Comparison of ENCODE assay signal across 12 mouse cellular contexts in the genomic region with DNA sequence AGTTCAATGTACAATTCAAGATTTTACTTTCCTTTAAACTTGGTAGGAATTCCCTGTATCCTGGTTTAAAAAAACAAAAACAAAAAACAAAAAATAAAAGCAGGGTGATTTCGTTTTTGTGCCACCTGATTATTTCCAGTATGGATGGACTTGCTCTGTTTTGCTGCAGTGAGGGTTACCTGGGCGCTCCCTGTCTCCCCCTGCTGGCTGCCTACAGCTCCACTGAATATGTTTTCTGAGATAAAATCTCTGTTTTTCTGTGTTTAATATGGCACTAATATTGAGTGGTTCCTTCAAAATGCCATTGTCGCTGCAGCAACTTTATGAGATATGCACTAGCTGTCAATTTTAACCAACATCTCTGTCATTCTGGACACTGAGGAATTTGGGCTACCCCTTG.
DNase-seq lines count a peak whose midpoint lies in the region; ATAC-seq and TF ChIP-seq lines count a peak whose summit lies in the region.
"Had no signal": no experiment of that assay in that cellular context is flagged by ENCODE, and none has a peak within 500 bp of the region (broad histone marks: within the 10 kb centered on the region; RNA-seq: fewer than 3 reads in every experiment).

No protein-coding gene starts in this region.

- peak; percentile 64 for TF ChIP-seq CTCF in intestine, postnatal 0 days (IDR thresholded peaks at IDR 0.05; ENCODE audit: low read depth)
- TF ChIP-seq CTCF in lung, postnatal 0 days (IDR thresholded peaks at IDR 0.05), result peak; percentile 32; the same call in 1 of the 2 replicates

- H3K27me3 ChIP-seq in intestine, postnatal 0 days (replicated peaks; ENCODE audit: control insufficient read depth, insufficient read depth, low read length), result no peaks in the 10 kb centered on the region
- H3K27me3 ChIP-seq in intestine, embryonic 16.5 days (replicated peaks; ENCODE audit: control insufficient read depth, insufficient read depth, low read length), result no peaks in the 10 kb centered on the region
- H3K27me3 ChIP-seq in lung, postnatal 0 days (replicated peaks; ENCODE audit: insufficient read depth, low read length), result no peaks in the 10 kb centered on the region
- H3K27me3 ChIP-seq in embryonic facial prominence, embryonic 11.5 days (ENCODE audit: control insufficient read depth, insufficient read depth, low read length), result no peaks in the 10 kb centered on the region
- H3K27me3 ChIP-seq: embryonic facial prominence, embryonic 12.5 days; heart, embryonic 12.5 days; lung, embryonic 15.5 days had no signal

- WGBS in intestine, postnatal 0 days, result 59% methylated on average over 3 of the region's 3 CpGs
- 57% methylated on average over 3 of the region's 3 CpGs for WGBS in intestine, embryonic 16.5 days
- 49% methylated on average over 3 of the region's 3 CpGs for WGBS in lung, postnatal 0 days
- 54% methylated on average over 3 of the region's 3 CpGs for WGBS in embryonic facial prominence, embryonic 11.5 days

- ATAC-seq in intestine, postnatal 0 days, result no peak
- ATAC-seq in intestine, embryonic 16.5 days, result no peak
- ATAC-seq in lung, postnatal 0 days, result no peak
- ATAC-seq in embryonic facial prominence, embryonic 11.5 days (replicated peaks; ENCODE audit: insufficient number of reproducible peaks, low FRiP score, low TSS enrichment, low read depth), result no peak

- TF ChIP-seq EP300 in lung, postnatal 0 days (IDR thresholded peaks at IDR 0.05), result no peak

- H3K9ac ChIP-seq in intestine, postnatal 0 days (ENCODE audit: low read depth, low read length), result no peak overlapping the region
- no peak overlapping the region for H3K9ac ChIP-seq in intestine, embryonic 16.5 days (ENCODE audit: low read depth, low read length)
- H3K9ac ChIP-seq in lung, postnatal 0 days (replicated peaks; ENCODE audit: low read depth), result no peak overlapping the region
- H3K9ac ChIP-seq in embryonic facial prominence, embryonic 11.5 days (replicated peaks; ENCODE audit: low read length), result no peak overlapping the region
- H3K9ac ChIP-seq: embryonic facial prominence, embryonic 12.5 days; heart, embryonic 12.5 days; lung, embryonic 15.5 days had no signal

- no peak overlapping the region for H3K27ac ChIP-seq in intestine, postnatal 0 days (ENCODE audit: low read depth, low read length)
- no peak overlapping the region for H3K27ac ChIP-seq in intestine, embryonic 16.5 days (ENCODE audit: low read length)
- no peak overlapping the region for H3K27ac ChIP-seq in lung, postnatal 0 days (ENCODE audit: low read length)
- H3K27ac ChIP-seq in embryonic facial prominence, embryonic 11.5 days (replicated peaks; ENCODE audit: low read depth, low read length), result no peak overlapping the region
- H3K27ac ChIP-seq: embryonic facial prominence, embryonic 12.5 days; lung, embryonic 15.5 days had no signal

- H3K4me2 ChIP-seq in intestine, postnatal 0 days (replicated peaks; ENCODE audit: low read depth), result no peak overlapping the region
- no peak overlapping the region for H3K4me2 ChIP-seq in intestine, embryonic 16.5 days (ENCODE audit: low read depth, low read length)
- H3K4me2 ChIP-seq in lung, postnatal 0 days (replicated peaks; ENCODE audit: low read depth, low read length), result no peak overlapping the region
- H3K4me2 ChIP-seq in embryonic facial prominence, embryonic 11.5 days (ENCODE audit: low read depth, low read length), result no peak overlapping the region
- H3K4me2 ChIP-seq: embryonic facial prominence, embryonic 12.5 days; heart, embryonic 12.5 days; lung, embryonic 15.5 days had no signal

- H3K4me3 ChIP-seq in intestine, postnatal 0 days (ENCODE audit: low read depth, low read length), result no peak overlapping the region
- no peak overlapping the region for H3K4me3 ChIP-seq in intestine, embryonic 16.5 days (ENCODE audit: low read length)
- no peak overlapping the region for H3K4me3 ChIP-seq in lung, postnatal 0 days (ENCODE audit: low read depth, low read length)
- H3K4me3 ChIP-seq in embryonic facial prominence, embryonic 11.5 days (ENCODE audit: low read depth, low read length), result no peak overlapping the region
- H3K4me3 ChIP-seq: embryonic facial prominence, embryonic 12.5 days; heart, embryonic 12.5 days; lung, embryonic 15.5 days had no signal

- no peaks in the 10 kb centered on the region for H3K4me1 ChIP-seq in intestine, postnatal 0 days (replicated peaks; ENCODE audit: control insufficient read depth, insufficient read depth, low read length)
- H3K4me1 ChIP-seq in intestine, embryonic 16.5 days (ENCODE audit: control insufficient read depth, insufficient read depth, low read length), result no peaks in the 10 kb centered on the region
- no peaks in the 10 kb centered on the region for H3K4me1 ChIP-seq in lung, postnatal 0 days (ENCODE audit: insufficient read depth, low read depth, low read length)
- no peaks in the 10 kb centered on the region for H3K4me1 ChIP-seq in embryonic facial prominence, embryonic 11.5 days (ENCODE audit: control insufficient read depth, insufficient read depth, low read length)
- H3K4me1 ChIP-seq: embryonic facial prominence, embryonic 12.5 days; heart, embryonic 12.5 days; lung, embryonic 15.5 days had no signal

- no peaks in the 10 kb centered on the region for H3K9me3 ChIP-seq in intestine, postnatal 0 days (ENCODE audit: control insufficient read depth)
- H3K9me3 ChIP-seq in intestine, embryonic 16.5 days (ENCODE audit: control insufficient read depth, low read length), result no peaks in the 10 kb centered on the region
- H3K9me3 ChIP-seq in lung, postnatal 0 days (ENCODE audit: low read length), result no peaks in the 10 kb centered on the region
- no peaks in the 10 kb centered on the region for H3K9me3 ChIP-seq in embryonic facial prominence, embryonic 11.5 days (replicated peaks; ENCODE audit: control insufficient read depth, low read length)
- H3K9me3 ChIP-seq: embryonic facial prominence, embryonic 12.5 days; heart, embryonic 12.5 days; lung, embryonic 15.5 days had no signal

- no peaks in the 10 kb centered on the region for H3K36me3 ChIP-seq in intestine, postnatal 0 days (ENCODE audit: control insufficient read depth, insufficient read depth)
- H3K36me3 ChIP-seq in intestine, embryonic 16.5 days (ENCODE audit: control insufficient read depth, insufficient read depth, low read length), result no peaks in the 10 kb centered on the region
- no peaks in the 10 kb centered on the region for H3K36me3 ChIP-seq in lung, postnatal 0 days (ENCODE audit: insufficient read depth, low read length)
- no peaks in the 10 kb centered on the region for H3K36me3 ChIP-seq in embryonic facial prominence, embryonic 11.5 days (replicated peaks; ENCODE audit: control insufficient read depth, insufficient read depth, low read depth, low read length)
- H3K36me3 ChIP-seq: embryonic facial prominence, embryonic 12.5 days; heart, embryonic 12.5 days; lung, embryonic 15.5 days had no signal

- DNase-seq in adrenal gland, adult 2 months, result peak; percentile 3
- DNase-seq in adrenal gland, postnatal 4 days (ENCODE audit: low spot score in 2 of 2), result no peak
- no peak for DNase-seq in lung, postnatal 0 days (ENCODE audit: low spot score)
- DNase-seq in lung, adult 18-20 months, result no peak
- peak; percentile 4 for DNase-seq in embryonic facial prominence, embryonic 11.5 days (ENCODE audit: low spot score)
- no peak for DNase-seq in layer of hippocampus, adult 8-10 months (ENCODE audit: low spot score in 2 of 2)
- DNase-seq: thymus, postnatal 25 days had no signal

Comparison
In these comparisons a context has a peak if more than half of its experiments do, and no peak if none do; other contexts are left out.
1. DNase-seq: peak in adrenal gland, adult 2 months (single experiment) and embryonic facial prominence, embryonic 11.5 days (single experiment); none in adrenal gland, postnatal 4 days (0 of 2), lung, postnatal 0 days (single experiment), lung, adult 18-20 months (0 of 2) and layer of hippocampus, adult 8-10 months (0 of 2).